Mouse (Mus musculus) erythroblast, embryonic 14.5 days (primary cell): Measurements from ENCODE around the gene Amph.

Experiments
- GATA1 ChIP-seq: IDR thresholded peaks from 2 replicates; pipeline ENCODE4 v1.6.1; 2012; ENCODE audit warnings: low read length, inconsistent platforms, mixed read lengths
- TAL1 ChIP-seq: IDR thresholded peaks from 3 replicates; pipeline ENCODE4 v1.6.1; 2012; ENCODE audit warnings: low read length, inconsistent platforms, mixed read lengths

DNA sequence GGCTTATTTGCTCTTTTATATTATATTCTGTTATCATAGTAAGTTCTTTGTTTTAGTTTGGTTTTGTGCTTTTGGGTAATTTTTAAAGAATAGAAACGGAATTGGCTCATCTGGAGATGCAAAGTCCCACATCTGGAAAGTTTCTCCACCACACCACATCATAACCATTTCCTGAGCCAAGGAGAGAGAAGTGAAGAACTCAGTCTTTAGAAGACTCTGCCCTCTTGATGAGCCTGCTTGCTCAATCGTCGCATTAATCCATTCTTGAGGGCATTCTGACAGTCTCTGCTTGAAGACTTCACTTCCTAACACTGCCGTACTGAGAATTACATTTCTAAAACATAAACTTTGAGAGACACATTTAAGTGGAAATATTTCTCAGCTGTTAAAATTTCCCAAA, 133.9 kb downstream of the Amph start:
- TF ChIP-seq GATA1 (no peak), TAL1 (no peak)
